Mouse (Mus musculus) kidney, adult 2 months (tissue): ENCODE measurements at regions not wholly inside any gene's neighbourhood (a gene's known extent, or its start where the extent isn't known, plus 50 kb on each side); places are given as distances from the start of the nearest gene placed in this dataset.

ENCODE experiments used
- DNase-seq: peaks from one replicate; pipeline ENCODE4 v3.0.0; 2021
- H3K27ac ChIP-seq: fragments of 200-500 bp; 2 replicates; pipeline ENCODE4 v1.5.1; 2012; ENCODE audit warnings: low read depth, low read length, control low read depth, inconsistent platforms; ENCODE audit not compliant: insufficient read depth
- H3K27me3 ChIP-seq: fragments of 200-500 bp; replicated peaks from 2 replicates; pipeline ENCODE4 v1.6.1; 2012; ENCODE audit warnings: mild to moderate bottlenecking, moderate library complexity, low read length, inconsistent platforms; ENCODE audit not compliant: control insufficient read depth, insufficient read depth
- H3K36me3 ChIP-seq: fragments of 200-500 bp; 2 replicates; pipeline ENCODE4 v1.6.1; 2012; ENCODE audit warnings: mild to moderate bottlenecking, moderate library complexity, low read length, inconsistent platforms; ENCODE audit not compliant: control insufficient read depth, insufficient read depth
- H3K4me1 ChIP-seq: fragments of 200-500 bp; 2 replicates; pipeline ENCODE4 v1.6.1; 2011; ENCODE audit warnings: low read length; ENCODE audit not compliant: control insufficient read depth, insufficient read depth
- H3K4me3 ChIP-seq: fragments of 200-500 bp; 2 replicates; pipeline ENCODE4 v1.5.1; 2011; ENCODE audit warnings: mild to moderate bottlenecking, low read depth, low read length, control low read depth; ENCODE audit not compliant: insufficient read depth
- CTCF ChIP-seq: fragments of 200-500 bp; conservative IDR thresholded peaks from 2 replicates; pipeline ENCODE4 v1.5.1; 2011; ENCODE audit warnings: low read depth, mild to moderate bottlenecking, control low read depth, low read length, moderate library complexity, mixed read lengths; ENCODE audit not compliant: insufficient read depth, insufficient read length
- POLR2A ChIP-seq: fragments of 200-500 bp; IDR thresholded peaks from one replicate; pipeline ENCODE4 v1.6.1; 2011; ENCODE audit warnings: low read depth, low read length, control low read depth
- WGBS: fragments of 180-500 bp; shearing (Covaris S2); methylation state at CpG from one replicate; pipeline ENCODE4 v1.1.7; 2018; 5-methylcytosine and 5-hydroxymethylcytosine counted together

GRCm38 (mm10) chr19:51102411-51102810 is 424.0 kb upstream of the Sorcs1 start:
- H3K4me3 ChIP-seq, result no peak overlapping the region
- TF ChIP-seq POLR2A (no peak), CTCF (no peak)
- H3K4me1 ChIP-seq, result no peaks in the 10 kb centered on the region
- no peak overlapping the region for H3K27ac ChIP-seq
- WGBS, result 83% methylated on average over 3 of the region's 3 CpGs
- no peak for DNase-seq
- H3K36me3 ChIP-seq, result no peaks in the 10 kb centered on the region
- no peaks in the 10 kb centered on the region for H3K27me3 ChIP-seq

- TF ChIP-seq CTCF (no peak), POLR2A (no peak)
- H3K36me3 ChIP-seq, result no peaks in the 10 kb centered on the region
- H3K27me3 ChIP-seq, result no peaks in the 10 kb centered on the region
- 60% methylated on average over 4 of the region's 4 CpGs for WGBS
- H3K4me3 ChIP-seq, result no peak overlapping the region
- no peak overlapping the region for H3K27ac ChIP-seq
- H3K4me1 ChIP-seq, result no peaks in the 10 kb centered on the region
- no peak for DNase-seq
Observed at GRCm38 (mm10) chr19:51074762-51075161, 396.3 kb upstream of the Sorcs1 start.

- H3K27ac ChIP-seq, result no peak overlapping the region
- no peak for TF ChIP-seq CTCF
- no peak for TF ChIP-seq POLR2A
- 66% methylated on average over 5 of the region's 5 CpGs for WGBS
- no peaks in the 10 kb centered on the region for H3K27me3 ChIP-seq
- H3K4me1 ChIP-seq, result no peaks in the 10 kb centered on the region
- DNase-seq, result no peak
- H3K4me3 ChIP-seq, result no peak overlapping the region
- no peaks in the 10 kb centered on the region for H3K36me3 ChIP-seq
Observed at GRCm38 (mm10) chr19:51059961-51060665, 381.7 kb upstream of the Sorcs1 start.

GRCm38 (mm10) chr19:51043544-51043943 is 365.1 kb upstream of the Sorcs1 start:
- Histone ChIP-seq H3K4me1 (no peaks in the 10 kb centered on the region), H3K36me3 (no peaks in the 10 kb centered on the region), H3K27me3 (no peaks in the 10 kb centered on the region), H3K27ac (no peak overlapping the region), H3K4me3 (no peak overlapping the region)
- TF ChIP-seq CTCF, result no peak
- TF ChIP-seq POLR2A, result no peak
- DNase-seq, result no peak
- 86% methylated on average over 3 of the region's 3 CpGs for WGBS

GRCm38 (mm10) chr19:50994471-50994870 is 316.0 kb upstream of the Sorcs1 start:
- Histone ChIP-seq H3K4me1 (no peaks in the 10 kb centered on the region), H3K27ac (no peak overlapping the region), H3K36me3 (no peaks in the 10 kb centered on the region), H3K27me3 (no peaks in the 10 kb centered on the region), H3K4me3 (no peak overlapping the region)
- TF ChIP-seq POLR2A (no peak), CTCF (no peak)
- DNase-seq, result no peak

- no peak for DNase-seq
- H3K27ac ChIP-seq, result no peak overlapping the region
- H3K4me1 ChIP-seq, result no peaks in the 10 kb centered on the region
- TF ChIP-seq POLR2A (no peak), CTCF (no peak)
- no peaks in the 10 kb centered on the region for H3K36me3 ChIP-seq
- H3K27me3 ChIP-seq, result no peaks in the 10 kb centered on the region
- 70% methylated on average over 1 of the region's 1 CpGs for WGBS
- no peak overlapping the region for H3K4me3 ChIP-seq
Observed at GRCm38 (mm10) chr19:50971066-50971465, 292.6 kb upstream of the Sorcs1 start.

- TF ChIP-seq POLR2A (no peak), CTCF (no peak)
- no peaks in the 10 kb centered on the region for H3K4me1 ChIP-seq
- no peaks in the 10 kb centered on the region for H3K36me3 ChIP-seq
- peak overlapping the region; percentile 73; the same call in 1 of the 2 replicates for H3K27ac ChIP-seq
- WGBS, result 36% methylated on average over 8 of the region's 8 CpGs
- no peak overlapping the region for H3K4me3 ChIP-seq
- H3K27me3 ChIP-seq, result no peaks in the 10 kb centered on the region
- DNase-seq, result peak; percentile 87
Observed at GRCm38 (mm10) chr19:50961910-50962309, 283.5 kb upstream of the Sorcs1 start.

GRCm38 (mm10) chr19:50945006-50945405 is 266.6 kb upstream of the Sorcs1 start:
- Histone ChIP-seq H3K36me3 (no peaks in the 10 kb centered on the region), H3K27me3 (no peaks in the 10 kb centered on the region), H3K4me3 (no peak overlapping the region), H3K4me1 (no peaks in the 10 kb centered on the region), H3K27ac (no peak overlapping the region)
- TF ChIP-seq CTCF (no peak), POLR2A (no peak)
- DNase-seq, result no peak
- WGBS, result 89% methylated on average over 1 of the region's 1 CpGs
